Comparison of ENCODE assay signal across 8 mouse cellular contexts in genomic region chr10:128524732-128525662, GRCm38 (mm10). TPM values are rescaled to one million over a fixed set of nuclear protein-coding genes. Genes with fewer than 3 reads are reported as not detected.
DNase-seq lines count a peak whose midpoint lies in the region; ATAC-seq lines count a peak whose summit lies in the region.

No protein-coding gene starts in this region.

- peak overlapping the region; percentile 75 for H3K9ac ChIP-seq in forebrain, embryonic 12.5 days
- H3K9ac ChIP-seq in hindbrain, embryonic 11.5 days (ENCODE audit: low read depth, low read length), result peak overlapping the region; percentile 71
- peak overlapping the region; percentile 71 for H3K9ac ChIP-seq in limb, embryonic 12.5 days (replicated peaks)
- H3K9ac ChIP-seq in midbrain, embryonic 12.5 days (replicated peaks), result peak overlapping the region; percentile 63

- DNase-seq in adrenal gland, adult (ENCODE audit: inconsistent age in 2 of 2, low spot score in 1 of 2), result peak; percentile 64 to 85
- DNase-seq in adrenal gland, adult 8-10 months, result no peak
- DNase-seq in c-Kit-positive CD71-positive TER-119-positive erythroid progenitor cells, embryonic 14.5 days (ENCODE audit: low spot score), result peak; percentile 52
- peak; percentile 77 for DNase-seq in hindbrain, embryonic 11.5 days (ENCODE audit: low spot score)
- DNase-seq in spleen, adult 18-20 months, result peak; percentile 66 to 70

- peaks cover 25% of the 10 kb centered on the region for H3K4me1 ChIP-seq in forebrain, embryonic 12.5 days
- peaks cover 5% of the 10 kb centered on the region; the same call in 1 of the 2 replicates for H3K4me1 ChIP-seq in hindbrain, embryonic 11.5 days (replicated peaks; ENCODE audit: control insufficient read depth, insufficient read depth, low read length)
- peaks cover 15% of the 10 kb centered on the region for H3K4me1 ChIP-seq in limb, embryonic 12.5 days (replicated peaks)
- peaks cover 18% of the 10 kb centered on the region; the same call in 1 of the 2 replicates for H3K4me1 ChIP-seq in midbrain, embryonic 12.5 days

- no peaks in the 10 kb centered on the region for H3K9me3 ChIP-seq in forebrain, embryonic 12.5 days
- H3K9me3 ChIP-seq in hindbrain, embryonic 11.5 days (ENCODE audit: control insufficient read depth, low read length), result no peaks in the 10 kb centered on the region
- no peaks in the 10 kb centered on the region for H3K9me3 ChIP-seq in limb, embryonic 12.5 days
- H3K9me3 ChIP-seq in midbrain, embryonic 12.5 days, result no peaks in the 10 kb centered on the region

- ATAC-seq in forebrain, embryonic 12.5 days (ENCODE audit: low FRiP score), result peak; percentile 47
- ATAC-seq in hindbrain, embryonic 11.5 days (ENCODE audit: low FRiP score), result peak; percentile 58
- peak; percentile 17; the same call in 1 of the 2 replicates for ATAC-seq in limb, embryonic 12.5 days (ENCODE audit: insufficient number of reproducible peaks, insufficient read depth, low FRiP score, low TSS enrichment, low read depth)
- ATAC-seq in midbrain, embryonic 12.5 days (ENCODE audit: low FRiP score, low read depth), result peak; percentile 57

- H3K4me3 ChIP-seq in forebrain, embryonic 12.5 days (replicated peaks), result peak overlapping the region; percentile 66
- H3K4me3 ChIP-seq in hindbrain, embryonic 11.5 days (ENCODE audit: low read depth, low read length), result peak overlapping the region; percentile 78
- peak overlapping the region; percentile 78 for H3K4me3 ChIP-seq in limb, embryonic 12.5 days (replicated peaks)
- H3K4me3 ChIP-seq in midbrain, embryonic 12.5 days, result peak overlapping the region; percentile 55

- under 1% methylated on average over 58 of the region's 58 CpGs for WGBS in forebrain, embryonic 12.5 days
- under 1% methylated on average over 57 of the region's 58 CpGs for WGBS in hindbrain, embryonic 11.5 days
- under 1% methylated on average over 58 of the region's 58 CpGs for WGBS in limb, embryonic 12.5 days
- WGBS in midbrain, embryonic 12.5 days, result under 1% methylated on average over 58 of the region's 58 CpGs

- peaks cover 72% of the 10 kb centered on the region for H3K27me3 ChIP-seq in forebrain, embryonic 12.5 days
- peaks cover 11% of the 10 kb centered on the region for H3K27me3 ChIP-seq in hindbrain, embryonic 11.5 days (ENCODE audit: control insufficient read depth, insufficient read depth, low read length)
- peaks cover 64% of the 10 kb centered on the region for H3K27me3 ChIP-seq in limb, embryonic 12.5 days
- H3K27me3 ChIP-seq in midbrain, embryonic 12.5 days, result peaks cover 52% of the 10 kb centered on the region

- H3K4me2 ChIP-seq in forebrain, embryonic 12.5 days, result peak overlapping the region; percentile 100
- H3K4me2 ChIP-seq in hindbrain, embryonic 11.5 days (replicated peaks; ENCODE audit: low read depth, low read length), result peak overlapping the region; percentile 99
- H3K4me2 ChIP-seq in limb, embryonic 12.5 days, result peak overlapping the region; percentile 99
- H3K4me2 ChIP-seq in midbrain, embryonic 12.5 days (replicated peaks), result peak overlapping the region; percentile 87

- no peaks in the 10 kb centered on the region for H3K36me3 ChIP-seq in forebrain, embryonic 12.5 days (replicated peaks)
- 0 out of 2 replicates have a peak, but pooled peaks cover 2% of the 10 kb centered on the region for H3K36me3 ChIP-seq in hindbrain, embryonic 11.5 days (ENCODE audit: control insufficient read depth, insufficient read depth, low read length)
- H3K36me3 ChIP-seq in limb, embryonic 12.5 days, result peaks cover 16% of the 10 kb centered on the region; the same call in 1 of the 2 replicates
- no peaks in the 10 kb centered on the region for H3K36me3 ChIP-seq in midbrain, embryonic 12.5 days

- peak overlapping the region; percentile 50 for H3K27ac ChIP-seq in forebrain, embryonic 12.5 days
- peak overlapping the region; percentile 63 for H3K27ac ChIP-seq in hindbrain, embryonic 11.5 days (ENCODE audit: low read depth, low read length)
- H3K27ac ChIP-seq in limb, embryonic 12.5 days, result peak overlapping the region; percentile 50; the same call in 1 of the 2 replicates
- H3K27ac ChIP-seq in midbrain, embryonic 12.5 days (replicated peaks), result peak overlapping the region; percentile 60

RNA-seq across cellular contexts. Expression of gene Esyt1, which starts 0.7 kb away (rescaled TPM):
- total RNA-seq in adrenal gland, adult 8-10 months (2022), result 10 to 100 TPM; 22.8 to 44.9 (median 33.2) TPM
- polyA plus RNA-seq in forebrain, embryonic 12.5 days (2016; fragmentation: Nextera tagmentation; extraction: Ambion mirVana), result 11.2 and 13.8 TPM in 2 replicates
- polyA plus RNA-seq in hindbrain, embryonic 11.5 days (2014; fragmentation: Nextera tagmentation; extraction: Ambion mirVana), result 12.6 and 15.7 TPM in 2 replicates
- polyA plus RNA-seq in limb, embryonic 12.5 days (2016; fragmentation: Nextera tagmentation; extraction: Ambion mirVana), result 18.5 and 19.9 TPM in 2 replicates
- polyA plus RNA-seq in midbrain, embryonic 12.5 days (2016; fragmentation: Nextera tagmentation; extraction: Ambion mirVana), result 25.6 and 26.6 TPM in 2 replicates

RNA-seq across cellular contexts. Expression of gene Zc3h10, which starts 22.6 kb away (rescaled TPM):
- total RNA-seq in adrenal gland, adult 8-10 months (2022), result 10 to 100 TPM; 12.9 to 15.0 (median 13.6) TPM
- 19.9 and 20.5 TPM in 2 replicates for polyA plus RNA-seq in forebrain, embryonic 12.5 days (2016; fragmentation: Nextera tagmentation; extraction: Ambion mirVana)
- 14.1 and 15.0 TPM in 2 replicates for polyA plus RNA-seq in hindbrain, embryonic 11.5 days (2014; fragmentation: Nextera tagmentation; extraction: Ambion mirVana)
- polyA plus RNA-seq in limb, embryonic 12.5 days (2016; fragmentation: Nextera tagmentation; extraction: Ambion mirVana), result 18.1 and 21.4 TPM in 2 replicates
- polyA plus RNA-seq in midbrain, embryonic 12.5 days (2016; fragmentation: Nextera tagmentation; extraction: Ambion mirVana), result 20.1 and 22.5 TPM in 2 replicates

RNA-seq across cellular contexts. Expression of gene Rpl41, which starts 24.1 kb away (rescaled TPM):
- total RNA-seq in adrenal gland, adult 8-10 months (2022), result 1,000 to 10,000 TPM; 2,263 to 2,673 (median 2,524) TPM
- polyA plus RNA-seq in forebrain, embryonic 12.5 days (2016; fragmentation: Nextera tagmentation; extraction: Ambion mirVana), result 2,598 and 2,922 TPM in 2 replicates
- polyA plus RNA-seq in hindbrain, embryonic 11.5 days (2014; fragmentation: Nextera tagmentation; extraction: Ambion mirVana), result 2,785 and 2,836 TPM in 2 replicates
- 3,599 and 3,605 TPM in 2 replicates for polyA plus RNA-seq in limb, embryonic 12.5 days (2016; fragmentation: Nextera tagmentation; extraction: Ambion mirVana)
- polyA plus RNA-seq in midbrain, embryonic 12.5 days (2016; fragmentation: Nextera tagmentation; extraction: Ambion mirVana), result 2,391 and 2,602 TPM in 2 replicates

RNA-seq across cellular contexts. Expression of gene Myl6b, which starts 26.5 kb away (rescaled TPM):
- 10 to 100 TPM in 2 of 4 experiments, 1 to 10 TPM in 2; 4.8 to 11.6 (median 7.9) TPM for total RNA-seq in adrenal gland, adult 8-10 months (2022)
- 2.4 and 2.7 TPM in 2 replicates for polyA plus RNA-seq in forebrain, embryonic 12.5 days (2016; fragmentation: Nextera tagmentation; extraction: Ambion mirVana)
- polyA plus RNA-seq in hindbrain, embryonic 11.5 days (2014; fragmentation: Nextera tagmentation; extraction: Ambion mirVana), result 3.3 and 4.2 TPM in 2 replicates
- 3.2 and 3.4 TPM in 2 replicates for polyA plus RNA-seq in limb, embryonic 12.5 days (2016; fragmentation: Nextera tagmentation; extraction: Ambion mirVana)
- polyA plus RNA-seq in midbrain, embryonic 12.5 days (2016; fragmentation: Nextera tagmentation; extraction: Ambion mirVana), result 2.7 and 3.0 TPM in 2 replicates

RNA-seq across cellular contexts. Expression of gene Myl6, which starts 31.1 kb away (rescaled TPM):
- total RNA-seq in adrenal gland, adult 8-10 months (2022), result 100 to 1,000 TPM; 760 to 841 (median 820) TPM
- polyA plus RNA-seq in forebrain, embryonic 12.5 days (2016; fragmentation: Nextera tagmentation; extraction: Ambion mirVana), result 660 and 684 TPM in 2 replicates
- 742 and 751 TPM in 2 replicates for polyA plus RNA-seq in hindbrain, embryonic 11.5 days (2014; fragmentation: Nextera tagmentation; extraction: Ambion mirVana)
- 827 and 868 TPM in 2 replicates for polyA plus RNA-seq in limb, embryonic 12.5 days (2016; fragmentation: Nextera tagmentation; extraction: Ambion mirVana)
- 747 and 793 TPM in 2 replicates for polyA plus RNA-seq in midbrain, embryonic 12.5 days (2016; fragmentation: Nextera tagmentation; extraction: Ambion mirVana)
